Mouse (Mus musculus): ENCODE measurements around the gene Pmp22. TPM values are rescaled to one million over a fixed set of nuclear protein-coding genes. Genes with fewer than 3 reads are reported as not detected.

Pmp22 gene
- polyA plus RNA-seq, 1 experiment from 2014 or later, result 102 TPM

DNA sequence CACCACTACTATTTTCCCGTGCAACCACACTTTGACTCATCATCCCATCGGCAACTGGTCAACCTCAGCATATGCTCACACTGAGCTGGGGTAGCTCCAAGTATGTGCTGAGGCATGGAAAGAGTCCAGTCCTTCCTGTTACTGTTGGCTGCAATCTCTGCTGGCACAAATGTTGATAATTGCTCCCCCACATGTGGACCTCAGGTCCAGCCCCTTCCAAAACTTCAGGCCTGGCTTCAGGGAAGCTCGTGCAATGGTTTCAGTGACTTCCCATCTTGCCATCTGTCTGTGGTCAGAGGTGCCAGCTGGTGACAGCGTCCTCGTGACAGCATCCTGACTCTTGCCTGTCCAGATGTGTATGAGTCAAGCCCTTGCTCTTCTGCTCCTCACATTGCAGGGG, 44.8 kb downstream of the Pmp22 start:
- DNase-seq (ENCODE audit: low spot score) (no peak), ATAC-seq (ENCODE audit: low FRiP score, low TSS enrichment) (no peak)
- no peaks in the 10 kb centered on the region for H3K9me3 ChIP-seq (ENCODE audit: control insufficient read depth, low read length)
- H3K9ac ChIP-seq (ENCODE audit: low read length), result no peak overlapping the region
- H3K4me1 ChIP-seq (replicated peaks; ENCODE audit: control insufficient read depth, insufficient read depth), result no peaks in the 10 kb centered on the region
- H3K27ac ChIP-seq (replicated peaks), result no peak overlapping the region
- H3K36me3 ChIP-seq (ENCODE audit: control insufficient read depth, insufficient read depth, low read length), result no peaks in the 10 kb centered on the region
- no peaks in the 10 kb centered on the region for H3K27me3 ChIP-seq (ENCODE audit: control insufficient read depth, insufficient read depth, low read length)
- H3K4me3 ChIP-seq (ENCODE audit: low read depth, low read length), result no peak overlapping the region
- WGBS, result 72% methylated on average over 5 of the region's 5 CpGs
- TF ChIP-seq CTCF (IDR thresholded peaks at IDR 0.05; ENCODE audit: low read depth) (no peak), EP300 (optimal IDR thresholded peaks at IDR 0.05) (no peak)
- no peak overlapping the region for H3K4me2 ChIP-seq (replicated peaks; ENCODE audit: low read depth)

GRCm38 (mm10) chr11:63175302-63175701, 46.5 kb downstream of the Pmp22 start:
- no peak for DNase-seq (ENCODE audit: low spot score)
- H3K4me2 ChIP-seq (replicated peaks; ENCODE audit: low read depth), result no peak overlapping the region
- no peak overlapping the region for H3K9ac ChIP-seq (ENCODE audit: low read length)
- WGBS, result 38% methylated on average over 3 of the region's 3 CpGs
- H3K27ac ChIP-seq (replicated peaks), result no peak overlapping the region
- H3K27me3 ChIP-seq (ENCODE audit: control insufficient read depth, insufficient read depth, low read length), result no peaks in the 10 kb centered on the region
- H3K36me3 ChIP-seq (ENCODE audit: control insufficient read depth, insufficient read depth, low read length), result no peaks in the 10 kb centered on the region
- H3K9me3 ChIP-seq (ENCODE audit: control insufficient read depth, low read length), result no peaks in the 10 kb centered on the region
- TF ChIP-seq CTCF (IDR thresholded peaks at IDR 0.05; ENCODE audit: low read depth) (peak; percentile 63), EP300 (optimal IDR thresholded peaks at IDR 0.05) (no peak)
- no peak overlapping the region for H3K4me3 ChIP-seq (ENCODE audit: low read depth, low read length)
- no peaks in the 10 kb centered on the region for H3K4me1 ChIP-seq (replicated peaks; ENCODE audit: control insufficient read depth, insufficient read depth)
- 0 out of 2 replicates have a peak, but pooled peaks have one; percentile 42 for ATAC-seq (ENCODE audit: low FRiP score, low TSS enrichment)

GRCm38 (mm10) chr11:63176416-63176815, 47.6 kb downstream of the Pmp22 start:
- TF ChIP-seq EP300 (optimal IDR thresholded peaks at IDR 0.05) (no peak), CTCF (IDR thresholded peaks at IDR 0.05; ENCODE audit: low read depth) (no peak)
- Histone ChIP-seq H3K27ac (replicated peaks) (no peak overlapping the region), H3K4me1 (replicated peaks; ENCODE audit: control insufficient read depth, insufficient read depth) (no peaks in the 10 kb centered on the region), H3K9ac (ENCODE audit: low read length) (no peak overlapping the region), H3K27me3 (ENCODE audit: control insufficient read depth, insufficient read depth, low read length) (no peaks in the 10 kb centered on the region), H3K4me2 (replicated peaks; ENCODE audit: low read depth) (no peak overlapping the region), H3K9me3 (ENCODE audit: control insufficient read depth, low read length) (no peaks in the 10 kb centered on the region), H3K4me3 (ENCODE audit: low read depth, low read length) (no peak overlapping the region), H3K36me3 (ENCODE audit: control insufficient read depth, insufficient read depth, low read length) (no peaks in the 10 kb centered on the region)
- DNase-seq (ENCODE audit: low spot score) (no peak), ATAC-seq (ENCODE audit: low FRiP score, low TSS enrichment) (no peak)
- 75% methylated on average over 7 of the region's 7 CpGs for WGBS

GRCm38 (mm10) chr11:63180262-63181101, 51.7 kb downstream of the Pmp22 start:
- 69% methylated on average over 7 of the region's 7 CpGs for WGBS

DNA sequence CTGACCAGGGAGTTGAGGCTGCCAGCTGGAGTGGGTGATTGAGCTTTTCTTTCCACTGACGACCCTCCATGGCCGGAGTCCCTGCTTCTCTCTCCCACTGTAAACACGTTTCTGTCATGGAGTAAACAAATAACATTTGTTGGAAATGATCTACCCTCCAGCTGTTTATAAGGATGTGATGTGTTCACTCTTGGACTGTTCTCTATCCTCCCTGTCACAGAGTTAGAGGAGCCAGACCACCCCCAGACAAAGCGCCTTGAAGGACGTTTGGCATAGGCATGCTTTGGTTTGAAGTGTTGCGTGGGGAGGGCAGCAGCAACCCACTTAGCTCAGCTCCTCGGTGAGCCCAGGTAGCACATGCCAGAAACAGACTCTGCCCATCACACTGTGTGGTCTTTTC, 60.0 kb downstream of the Pmp22 start:
- H3K27ac ChIP-seq (replicated peaks), result no peak overlapping the region
- WGBS, result 44% methylated on average over 7 of the region's 7 CpGs
- H3K9me3 ChIP-seq (ENCODE audit: control insufficient read depth, low read length), result no peaks in the 10 kb centered on the region
- no peak for DNase-seq (ENCODE audit: low spot score)
- no peak overlapping the region for H3K9ac ChIP-seq (ENCODE audit: low read length)
- no peak overlapping the region for H3K4me3 ChIP-seq (ENCODE audit: low read depth, low read length)
- H3K4me1 ChIP-seq (replicated peaks; ENCODE audit: control insufficient read depth, insufficient read depth), result no peaks in the 10 kb centered on the region
- TF ChIP-seq CTCF (IDR thresholded peaks at IDR 0.05; ENCODE audit: low read depth), result no peak
- TF ChIP-seq EP300 (optimal IDR thresholded peaks at IDR 0.05), result no peak
- H3K4me2 ChIP-seq (replicated peaks; ENCODE audit: low read depth), result no peak overlapping the region
- H3K27me3 ChIP-seq (ENCODE audit: control insufficient read depth, insufficient read depth, low read length), result no peaks in the 10 kb centered on the region
- no peak; the same call in 1 of the 2 replicates for ATAC-seq (ENCODE audit: low FRiP score, low TSS enrichment)
- H3K36me3 ChIP-seq (ENCODE audit: control insufficient read depth, insufficient read depth, low read length), result no peaks in the 10 kb centered on the region

More at GRCm38 (mm10) chr11:63180262-63181101, 51.7 kb downstream of the Pmp22 start:
- DNase-seq (ENCODE audit: low spot score) (no peak), ATAC-seq (ENCODE audit: low FRiP score, low TSS enrichment) (no peak)
- no peak overlapping the region for H3K9ac ChIP-seq (ENCODE audit: low read length)
- TF ChIP-seq EP300 (optimal IDR thresholded peaks at IDR 0.05) (no peak), CTCF (IDR thresholded peaks at IDR 0.05; ENCODE audit: low read depth) (no peak)
- no peaks in the 10 kb centered on the region for H3K4me1 ChIP-seq (replicated peaks; ENCODE audit: control insufficient read depth, insufficient read depth)
- no peaks in the 10 kb centered on the region for H3K27me3 ChIP-seq (ENCODE audit: control insufficient read depth, insufficient read depth, low read length)
- no peak overlapping the region for H3K27ac ChIP-seq (replicated peaks)
- no peaks in the 10 kb centered on the region for H3K9me3 ChIP-seq (ENCODE audit: control insufficient read depth, low read length)
- no peaks in the 10 kb centered on the region for H3K36me3 ChIP-seq (ENCODE audit: control insufficient read depth, insufficient read depth, low read length)
- H3K4me3 ChIP-seq (ENCODE audit: low read depth, low read length), result no peak overlapping the region
- no peak overlapping the region for H3K4me2 ChIP-seq (replicated peaks; ENCODE audit: low read depth)

DNA sequence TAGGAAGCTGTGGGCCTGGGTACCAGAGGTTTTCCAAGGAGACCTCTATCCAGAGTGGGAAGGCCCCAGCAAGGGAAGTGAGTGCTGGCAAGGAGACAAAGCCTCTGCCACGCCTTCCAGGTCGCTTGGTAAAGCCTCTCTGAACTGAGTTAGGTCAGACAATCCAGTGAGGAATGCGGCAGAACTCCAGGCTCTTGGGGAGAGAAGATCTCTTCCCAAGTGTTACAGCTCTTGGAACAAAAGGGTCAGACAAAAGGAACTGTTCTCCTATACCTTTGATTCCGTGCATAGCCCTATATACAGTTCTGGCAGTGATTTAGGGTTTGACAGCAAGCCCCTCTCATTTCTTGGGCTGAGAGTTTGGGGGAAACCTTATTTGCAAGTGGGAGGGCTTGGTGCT, 69.3 kb downstream of the Pmp22 start:
- 39% methylated on average over 4 of the region's 4 CpGs for WGBS
- Histone ChIP-seq H3K9me3 (ENCODE audit: control insufficient read depth, low read length) (no peaks in the 10 kb centered on the region), H3K4me2 (replicated peaks; ENCODE audit: low read depth) (no peak overlapping the region), H3K9ac (ENCODE audit: low read length) (no peak overlapping the region), H3K27me3 (ENCODE audit: control insufficient read depth, insufficient read depth, low read length) (no peaks in the 10 kb centered on the region), H3K36me3 (ENCODE audit: control insufficient read depth, insufficient read depth, low read length) (no peaks in the 10 kb centered on the region), H3K4me3 (ENCODE audit: low read depth, low read length) (no peak overlapping the region), H3K4me1 (replicated peaks; ENCODE audit: control insufficient read depth, insufficient read depth) (no peaks in the 10 kb centered on the region), H3K27ac (replicated peaks) (no peak overlapping the region)
- no peak for TF ChIP-seq EP300 (optimal IDR thresholded peaks at IDR 0.05)
- no peak for TF ChIP-seq CTCF (IDR thresholded peaks at IDR 0.05; ENCODE audit: low read depth)
- ATAC-seq (ENCODE audit: low FRiP score, low TSS enrichment) (no peak), DNase-seq (ENCODE audit: low spot score) (no peak)

Data from stomach, postnatal 0 days (tissue).